Mouse (Mus musculus) heart, embryonic 12.5 days (tissue): ENCODE data around the gene Tbc1d14. TPM values are rescaled to one million over a fixed set of nuclear protein-coding genes. Genes with fewer than 3 reads are reported as not detected.

ENCODE experiments used
- ATAC-seq: fragments of 200-750 bp; cut with Nextera tagmentation; 2 replicates; pipeline ENCODE4 v1.8.0; 2017; ENCODE audit warnings: moderate TSS enrichment, moderate library complexity; ENCODE audit not compliant: insufficient number of reproducible peaks, low FRiP score
- H3K27ac ChIP-seq: fragments of 300-500 bp; sonication (generic); 2 replicates; pipeline ENCODE4 v1.5.1; 2016; ENCODE audit warnings: mild to moderate bottlenecking, moderate library complexity; ENCODE audit not compliant: poor library complexity, severe bottlenecking
- H3K27me3 ChIP-seq: fragments of 300-500 bp; sonication (generic); replicated peaks from 2 replicates; pipeline ENCODE4 v1.6.1; 2016; ENCODE audit warnings: mild to moderate bottlenecking, moderate library complexity
- H3K36me3 ChIP-seq: fragments of 300-500 bp; sonication (generic); 2 replicates; pipeline ENCODE4 v1.6.1; 2016; ENCODE audit warnings: mild to moderate bottlenecking, moderate library complexity
- H3K4me1 ChIP-seq: fragments of 300-500 bp; sonication (generic); replicated peaks from 2 replicates; pipeline ENCODE4 v1.6.1; 2016; ENCODE audit warnings: mild to moderate bottlenecking
- H3K4me2 ChIP-seq: fragments of 300-500 bp; sonication (generic); 2 replicates; pipeline ENCODE4 v1.6.1; 2016; ENCODE audit warnings: mild to moderate bottlenecking, moderate library complexity
- H3K4me3 ChIP-seq: fragments of 300-500 bp; sonication (generic); 2 replicates; pipeline ENCODE4 v1.5.1; 2016; ENCODE audit warnings: mild to moderate bottlenecking
- H3K9ac ChIP-seq: fragments of 300-500 bp; sonication (generic); 2 replicates; pipeline ENCODE4 v1.6.1; 2016; ENCODE audit warnings: mild to moderate bottlenecking, moderate library complexity
- H3K9me3 ChIP-seq: fragments of 300-500 bp; sonication (generic); replicated peaks from 2 replicates; pipeline ENCODE4 v1.6.1; 2016; ENCODE audit warnings: mild to moderate bottlenecking, moderate library complexity
- WGBS: fragments of 180-500 bp; shearing (Covaris S2); methylation state at CpG from one replicate; pipeline ENCODE4 v1.1.7; 2016; 5-methylcytosine and 5-hydroxymethylcytosine counted together
- polyA plus RNA-seq: library from polyadenylated mRNA; unstranded; fragments of >200 nt; fragmentation: Nextera tagmentation; extraction: Ambion mirVana; gene quantifications from 2 replicates; pipeline ENCODE4 v1.2.1, GENCODE M21; 2016

Tbc1d14 gene
- polyA plus RNA-seq, 1 experiment from 2014 or later = 20.0 TPM

DNA sequence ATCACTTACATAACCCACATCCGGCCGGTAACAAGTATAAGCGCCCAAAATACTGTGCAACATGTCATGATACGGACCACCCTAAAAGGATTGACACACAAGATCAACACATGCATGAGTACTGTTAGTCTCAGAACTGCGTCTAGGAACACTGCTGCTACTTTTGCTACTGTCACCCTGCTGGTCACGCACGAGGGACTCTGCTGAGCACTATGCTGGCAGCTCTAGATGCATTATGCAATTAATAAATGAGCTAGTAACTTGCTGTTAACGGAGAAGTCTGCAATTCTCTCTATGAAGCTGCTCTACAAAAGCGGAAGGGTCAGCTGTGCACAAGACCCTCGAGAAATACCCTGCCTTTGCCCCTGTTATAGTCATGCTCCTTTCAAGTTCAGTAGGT is 84.7 kb downstream of the Tbc1d14 start:
- no peaks in the 10 kb centered on the region for H3K9me3 ChIP-seq
- no peak for ATAC-seq
- H3K4me2 ChIP-seq = no peak overlapping the region
- 92% methylated on average over 10 of the region's 10 CpGs for WGBS
- no peak overlapping the region for H3K9ac ChIP-seq
- H3K27me3 ChIP-seq = no peaks in the 10 kb centered on the region
- H3K4me3 ChIP-seq = no peak overlapping the region
- H3K27ac ChIP-seq = no peak overlapping the region
- peaks cover 80% of the 10 kb centered on the region for H3K36me3 ChIP-seq
- H3K4me1 ChIP-seq = no peaks in the 10 kb centered on the region

DNA sequence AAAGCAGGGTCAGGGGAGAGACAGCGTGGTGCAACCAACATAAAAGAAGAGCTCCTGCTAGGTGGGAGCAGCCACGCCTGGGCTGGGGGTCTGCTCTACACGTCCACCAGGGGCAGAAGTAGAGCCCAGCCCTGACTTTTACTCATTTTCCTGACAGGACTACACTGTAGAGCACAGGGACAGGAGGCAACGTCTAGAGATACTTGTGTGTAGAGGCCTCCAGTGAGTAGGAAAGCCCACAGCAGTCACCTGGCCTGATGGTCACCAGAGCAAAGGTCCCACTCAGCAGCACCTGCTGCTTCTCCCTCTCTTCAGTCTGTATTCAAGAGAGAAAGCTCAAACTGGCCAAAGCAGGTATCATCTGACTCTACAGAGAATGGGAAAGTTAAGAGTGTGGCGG is 87.4 kb downstream of the Tbc1d14 start:
- Histone ChIP-seq H3K9me3 (no peaks in the 10 kb centered on the region), H3K4me1 (no peaks in the 10 kb centered on the region), H3K27me3 (no peaks in the 10 kb centered on the region), H3K36me3 (peaks cover 78% of the 10 kb centered on the region), H3K4me2 (no peak overlapping the region), H3K27ac (no peak overlapping the region), H3K9ac (no peak overlapping the region), H3K4me3 (no peak overlapping the region)
- WGBS = 80% methylated on average over 5 of the region's 5 CpGs
- no peak for ATAC-seq

DNA sequence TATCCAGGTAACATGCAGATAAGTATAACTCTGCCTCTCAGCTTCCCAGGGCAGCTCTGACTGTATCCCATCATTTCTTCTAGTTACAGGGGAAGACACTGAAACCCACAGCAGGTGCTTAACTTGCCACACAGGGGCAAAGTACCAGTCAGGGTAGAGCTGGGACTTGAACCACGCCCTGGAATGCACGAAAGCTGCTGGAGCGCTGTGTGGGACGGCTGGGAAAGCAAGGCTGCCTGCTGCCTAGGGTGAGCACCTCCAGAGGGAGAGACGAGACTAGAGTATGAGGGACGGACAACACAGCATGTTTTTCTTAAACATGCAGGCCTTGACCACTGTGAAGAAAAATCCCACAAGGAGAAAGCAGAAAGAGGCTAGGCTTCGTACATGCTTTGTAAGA is 87.8 kb downstream of the Tbc1d14 start:
- peaks cover 78% of the 10 kb centered on the region for H3K36me3 ChIP-seq
- ATAC-seq = no peak

DNA sequence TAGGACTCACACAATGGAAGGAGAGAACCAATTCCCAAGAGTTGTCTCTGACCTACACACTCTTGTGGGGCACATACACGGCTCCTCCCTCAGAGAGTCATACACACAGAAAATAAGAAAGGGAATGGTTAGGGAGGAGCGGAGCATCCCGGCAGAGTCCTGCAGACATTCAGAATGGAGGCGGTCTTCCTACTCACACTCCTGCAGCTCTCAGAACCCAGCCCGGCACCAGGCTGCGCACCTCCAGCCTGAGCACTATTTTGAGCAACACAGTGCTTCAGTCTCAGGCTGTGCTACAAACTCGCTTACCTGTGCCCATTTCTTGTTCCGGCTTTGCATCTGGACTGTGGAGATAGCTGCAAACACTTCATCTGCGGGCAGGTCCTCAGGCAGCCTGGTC is 98.4 kb downstream of the Tbc1d14 start:
- no peak overlapping the region for H3K4me2 ChIP-seq
- no peaks in the 10 kb centered on the region for H3K4me1 ChIP-seq
- WGBS = 94% methylated on average over 9 of the region's 9 CpGs
- no peak for ATAC-seq
- H3K4me3 ChIP-seq = no peak overlapping the region
- peaks cover 62% of the 10 kb centered on the region for H3K36me3 ChIP-seq
- H3K27ac ChIP-seq = no peak overlapping the region
- no peak overlapping the region for H3K9ac ChIP-seq
- H3K9me3 ChIP-seq = no peaks in the 10 kb centered on the region
- H3K27me3 ChIP-seq = no peaks in the 10 kb centered on the region

More for the DNA sequence above, 87.8 kb downstream of the Tbc1d14 start:
- no peaks in the 10 kb centered on the region for H3K27me3 ChIP-seq
- H3K27ac ChIP-seq = no peak overlapping the region
- H3K4me1 ChIP-seq = no peaks in the 10 kb centered on the region
- WGBS = 90% methylated on average over 7 of the region's 7 CpGs
- no peak overlapping the region for H3K9ac ChIP-seq
- H3K9me3 ChIP-seq = no peaks in the 10 kb centered on the region
- no peak overlapping the region for H3K4me3 ChIP-seq
- no peak overlapping the region for H3K4me2 ChIP-seq

DNA sequence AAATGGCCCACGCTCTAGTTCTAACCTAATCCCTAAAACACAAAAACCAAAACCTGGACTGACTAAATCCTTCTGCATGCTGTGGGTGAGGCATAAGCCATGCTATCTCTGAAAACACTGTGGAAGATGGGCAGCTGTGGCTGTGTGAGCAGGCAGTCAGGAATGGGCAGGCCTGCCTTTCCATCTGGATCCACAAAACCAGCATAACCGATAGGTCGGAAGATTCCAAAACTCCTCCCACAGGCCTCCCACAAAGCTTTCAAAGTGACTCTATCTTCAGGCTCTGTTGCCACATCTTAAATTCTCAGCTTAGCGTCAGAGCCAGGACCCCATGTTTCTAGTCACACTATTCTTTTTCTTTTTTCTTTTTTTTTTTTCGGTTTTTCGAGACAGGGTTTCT is 99.2 kb downstream of the Tbc1d14 start:
- no peaks in the 10 kb centered on the region for H3K9me3 ChIP-seq
- ATAC-seq = no peak
- no peak overlapping the region for H3K27ac ChIP-seq
- no peaks in the 10 kb centered on the region for H3K4me1 ChIP-seq
- H3K27me3 ChIP-seq = no peaks in the 10 kb centered on the region
- WGBS = 87% methylated on average over 6 of the region's 6 CpGs
- H3K4me2 ChIP-seq = no peak overlapping the region
- peaks cover 58% of the 10 kb centered on the region for H3K36me3 ChIP-seq
- no peak overlapping the region for H3K4me3 ChIP-seq
- no peak overlapping the region for H3K9ac ChIP-seq

DNA sequence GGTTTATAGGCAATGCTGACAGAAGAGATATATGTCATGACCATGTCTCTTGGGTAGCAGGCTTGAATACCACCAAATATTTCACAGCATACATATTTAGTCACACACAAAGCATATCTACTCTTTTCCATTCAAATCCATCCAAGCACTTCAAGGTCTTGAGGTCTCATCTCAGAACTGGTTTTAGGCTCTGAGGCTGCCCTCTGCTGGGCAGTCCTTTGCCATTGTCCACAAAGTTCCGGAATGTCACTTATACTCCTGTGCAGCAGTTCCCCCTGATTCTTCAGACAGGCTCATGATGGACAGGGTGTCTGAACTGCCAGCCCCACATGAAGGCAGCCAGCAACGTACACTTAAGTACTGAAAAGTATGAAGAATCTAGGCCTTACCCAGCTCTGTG is 103.9 kb downstream of the Tbc1d14 start:
- Histone ChIP-seq H3K4me1 (peaks cover 13% of the 10 kb centered on the region), H3K9me3 (no peaks in the 10 kb centered on the region), H3K4me3 (no peak overlapping the region), H3K36me3 (peaks cover 33% of the 10 kb centered on the region), H3K27ac (no peak overlapping the region), H3K9ac (no peak overlapping the region), H3K4me2 (no peak overlapping the region), H3K27me3 (peaks cover 28% of the 10 kb centered on the region)
- WGBS = 34% methylated on average over 2 of the region's 2 CpGs
- ATAC-seq = no peak

DNA sequence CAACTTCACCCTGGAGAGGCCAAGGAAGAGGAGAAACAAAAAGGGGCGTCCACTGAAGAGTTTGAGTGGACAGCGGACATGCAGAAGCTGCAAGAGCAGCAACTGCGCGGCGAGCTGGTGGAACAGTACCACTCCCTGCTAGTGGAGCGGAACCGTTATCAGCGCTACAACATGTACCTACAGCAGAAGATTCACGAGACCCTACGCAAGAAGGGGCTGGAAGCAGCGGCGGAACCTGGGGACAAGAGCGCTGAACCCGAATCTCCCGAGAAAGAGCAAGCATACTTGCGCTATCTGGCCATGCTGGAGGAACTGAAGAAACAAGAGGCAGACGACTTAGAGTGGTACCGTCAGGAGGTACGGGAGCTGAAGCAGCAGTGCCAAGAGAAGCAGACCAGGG is 107.8 kb downstream of the Tbc1d14 start:
- peaks cover 28% of the 10 kb centered on the region for H3K27me3 ChIP-seq

DNA sequence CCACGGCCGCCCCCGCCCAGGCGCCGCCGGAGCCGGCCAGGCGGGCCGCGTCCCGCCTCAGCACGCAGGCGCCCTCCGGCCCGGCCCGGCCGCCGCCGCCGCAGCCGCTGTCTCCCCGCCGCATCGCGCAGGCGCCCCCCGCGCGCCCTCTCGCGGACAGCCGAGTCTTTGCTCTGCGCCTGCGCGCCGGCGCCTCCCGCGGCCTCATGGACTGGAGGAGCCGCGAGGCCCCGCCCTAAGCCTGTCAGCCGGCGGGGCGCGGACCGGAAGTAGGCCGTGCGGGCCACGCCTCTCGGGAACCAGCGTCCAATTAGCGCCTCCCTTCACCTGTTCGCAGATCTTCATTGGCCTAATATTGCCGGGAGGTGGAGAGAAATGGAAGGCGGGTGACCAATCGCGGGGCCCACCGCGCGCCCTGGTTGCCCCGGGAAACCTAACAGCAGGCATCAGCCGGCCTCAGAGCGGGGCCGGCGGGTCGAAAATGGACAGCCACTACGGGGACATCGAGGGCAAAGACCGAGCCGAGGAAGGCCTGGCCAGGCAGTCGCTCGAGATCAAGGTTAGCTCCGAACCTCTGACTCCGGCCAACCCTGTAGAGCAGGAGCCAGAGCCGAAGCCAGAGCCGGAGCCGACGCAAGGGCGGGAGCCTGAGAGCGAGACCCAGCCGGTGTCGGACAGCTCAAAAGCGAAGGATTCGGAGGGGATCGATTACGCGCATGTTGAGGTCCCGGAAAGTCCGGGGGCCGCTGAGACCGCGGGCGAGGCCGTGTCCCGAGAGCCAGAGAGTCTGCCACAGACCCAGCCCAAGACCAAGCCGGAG is 108.7 kb downstream of the Tbc1d14 start, which contains the start of the genes Tada2b and Ccdc96:
Gene Tada2b, minus strand, starts transcription at position 115 of the 820 bp plus-strand sequence.
Gene Ccdc96, plus strand, starts transcription at position 418 of the 820 bp plus-strand sequence.
- 6% methylated on average over 97 of the region's 97 CpGs for WGBS
- Histone ChIP-seq H3K4me3 (peak within 1 kb of the TSS; percentile 83), H3K36me3 (0 out of 2 replicates have a peak, but pooled peaks cover 7% of the 10 kb centered on the region), H3K27me3 (peaks cover 28% of the 10 kb centered on the region), H3K4me1 (peaks cover 40% of the 10 kb centered on the region), H3K9me3 (no peaks in the 10 kb centered on the region), H3K4me2 (peak within 1 kb of the TSS; percentile 99), H3K27ac (peak within 1 kb of the TSS; percentile 52), H3K9ac (peak within 1 kb of the TSS; percentile 92)
- peak; percentile 99 for ATAC-seq

More for the DNA sequence above, 107.8 kb downstream of the Tbc1d14 start:
- Histone ChIP-seq H3K4me3 (peak overlapping the region; percentile 83), H3K36me3 (0 out of 2 replicates have a peak, but pooled peaks cover 7% of the 10 kb centered on the region), H3K9ac (peak overlapping the region; percentile 69; the same call in 1 of the 2 replicates), H3K9me3 (no peaks in the 10 kb centered on the region), H3K4me2 (peak overlapping the region; percentile 99), H3K27ac (no peak overlapping the region), H3K4me1 (peaks cover 31% of the 10 kb centered on the region)
- ATAC-seq = no peak
- 23% methylated on average over 19 of the region's 19 CpGs for WGBS

DNA sequence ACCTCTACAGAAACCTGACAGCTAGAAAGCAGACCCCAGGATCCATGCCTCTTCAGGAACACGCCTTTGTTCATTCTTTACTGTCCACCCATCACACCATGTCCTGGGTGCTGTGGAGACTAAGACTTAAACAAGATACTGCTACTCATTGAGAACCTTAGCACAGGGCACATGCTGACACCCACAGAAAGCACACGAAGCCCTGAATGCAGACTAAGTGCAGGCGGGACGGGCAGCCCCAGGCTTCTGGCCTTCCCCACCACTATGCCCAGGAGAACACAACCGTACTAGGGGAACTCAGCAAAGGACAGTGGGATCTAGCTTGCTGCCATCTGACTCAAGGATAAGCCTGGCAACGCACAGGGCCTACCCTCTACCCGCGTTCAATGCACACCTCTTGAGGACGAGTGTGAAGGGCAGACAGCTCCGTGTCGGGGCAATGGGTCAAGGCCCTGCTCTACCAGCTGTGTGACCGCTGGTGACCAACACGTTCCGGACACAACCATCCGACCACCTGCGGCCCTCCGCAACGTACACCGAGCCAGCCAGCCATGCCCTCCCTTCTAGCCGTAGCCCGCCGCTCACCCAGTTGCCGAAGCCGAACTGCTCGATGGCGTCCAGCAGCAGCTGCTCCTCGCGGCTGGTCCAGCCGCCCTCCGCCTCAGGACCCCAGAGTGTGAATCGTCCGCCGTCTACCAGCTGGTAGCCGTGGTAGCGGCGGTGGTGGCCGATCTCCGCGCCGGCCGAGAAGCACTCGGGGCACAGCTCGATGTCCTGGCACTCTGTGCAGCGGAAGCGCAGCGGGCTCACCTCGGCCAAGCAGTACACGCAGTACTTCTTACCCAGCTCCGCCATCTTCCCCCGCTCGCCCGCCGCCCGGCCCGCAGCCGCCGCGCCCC is 109.6 kb downstream of the Tbc1d14 start:
- 5% methylated on average over 58 of the region's 58 CpGs for WGBS
- H3K36me3 ChIP-seq = 0 out of 2 replicates have a peak, but pooled peaks cover 7% of the 10 kb centered on the region

DNA sequence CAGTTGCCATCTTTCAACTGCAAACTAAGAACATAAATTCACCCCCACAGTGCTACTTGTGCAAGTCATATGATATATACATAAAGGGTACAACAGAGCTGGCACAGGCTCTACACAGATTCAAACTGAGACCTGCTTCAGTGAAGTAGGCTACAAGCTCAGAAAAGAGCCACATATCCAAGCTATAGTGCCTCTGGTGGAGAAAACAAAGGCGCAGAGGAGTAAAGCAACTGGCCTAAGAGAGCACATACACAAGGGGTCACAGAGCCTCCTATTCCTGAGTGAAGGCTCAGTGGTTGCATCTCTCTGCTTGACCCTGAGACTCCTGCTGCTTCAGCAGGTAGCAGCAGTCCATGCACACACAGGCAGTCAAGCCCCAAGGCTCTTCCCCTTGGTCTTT is 112.0 kb downstream of the Tbc1d14 start:
- H3K27ac ChIP-seq = no peak overlapping the region
- H3K36me3 ChIP-seq = peaks cover 14% of the 10 kb centered on the region
- 86% methylated on average over 1 of the region's 1 CpGs for WGBS
- ATAC-seq = no peak
- H3K9ac ChIP-seq = no peak overlapping the region
- H3K4me3 ChIP-seq = no peak overlapping the region
- H3K4me1 ChIP-seq = peaks cover 47% of the 10 kb centered on the region
- peaks cover 15% of the 10 kb centered on the region for H3K27me3 ChIP-seq
- H3K9me3 ChIP-seq = no peaks in the 10 kb centered on the region
- H3K4me2 ChIP-seq = no peak overlapping the region

More for the DNA sequence above, 109.6 kb downstream of the Tbc1d14 start:
- Histone ChIP-seq H3K27me3 (peaks cover 28% of the 10 kb centered on the region), H3K4me3 (peak overlapping the region; percentile 83), H3K9ac (peak overlapping the region; percentile 92), H3K9me3 (no peaks in the 10 kb centered on the region), H3K4me1 (peaks cover 47% of the 10 kb centered on the region), H3K27ac (peak overlapping the region; percentile 52), H3K4me2 (peak overlapping the region; percentile 81)
- peak; percentile 1 for ATAC-seq

DNA sequence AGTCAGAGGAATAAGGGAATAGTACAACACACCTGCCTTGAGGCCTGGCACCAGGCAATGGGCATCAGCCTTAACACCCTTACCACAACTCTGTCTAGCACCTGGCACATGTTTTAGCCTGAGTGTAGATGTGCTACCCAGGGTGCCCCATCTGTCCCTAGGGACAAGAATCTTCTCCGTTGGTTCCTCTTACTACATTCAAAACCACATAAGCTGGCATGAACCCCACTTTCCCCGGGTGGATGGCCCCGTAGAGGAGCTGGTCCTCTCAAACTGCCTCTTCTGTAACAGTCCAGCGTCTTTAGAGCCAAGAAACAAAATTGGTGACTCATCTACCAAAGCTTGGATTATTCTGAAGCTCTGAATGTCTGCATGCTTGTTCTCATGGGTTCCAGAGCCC is 112.7 kb downstream of the Tbc1d14 start:
- ATAC-seq = no peak
- H3K36me3 ChIP-seq = peaks cover 19% of the 10 kb centered on the region

More for the DNA sequence above, 112.7 kb downstream of the Tbc1d14 start:
- H3K27me3 ChIP-seq = peaks cover 8% of the 10 kb centered on the region
- no peak overlapping the region for H3K4me3 ChIP-seq
- no peak overlapping the region for H3K9ac ChIP-seq
- 91% methylated on average over 4 of the region's 4 CpGs for WGBS
- no peak overlapping the region for H3K4me2 ChIP-seq
- H3K27ac ChIP-seq = no peak overlapping the region
- H3K4me1 ChIP-seq = peaks cover 44% of the 10 kb centered on the region
- no peaks in the 10 kb centered on the region for H3K9me3 ChIP-seq
